Mouse (Mus musculus) neutrophil, adult 5-6 weeks (primary cell): ENCODE results near the gene Ube2o. TPM values are rescaled to one million over a fixed set of nuclear protein-coding genes. Genes with fewer than 3 reads are reported as not detected.

Experiments used
- ATAC-seq: fragments of 151-379, 151-347 bp; 2 replicates; pipeline ENCODE4 v1.8.0; 2017; ENCODE audit warnings: mild to moderate bottlenecking, moderate TSS enrichment; ENCODE audit not compliant: insufficient number of reproducible peaks, poor library complexity, low FRiP score, severe bottlenecking; ENCODE audit errors: extremely low read depth
- total RNA-seq: library from RNA; stranded (forward); fragments of 200-1000 nt; gene quantifications from 2 replicates; pipeline ENCODE4 v1.2.3, GENCODE M21; 2017

The Ube2o gene
- total RNA-seq, 1 experiment from 2014 or later: 47.6 TPM

DNA sequence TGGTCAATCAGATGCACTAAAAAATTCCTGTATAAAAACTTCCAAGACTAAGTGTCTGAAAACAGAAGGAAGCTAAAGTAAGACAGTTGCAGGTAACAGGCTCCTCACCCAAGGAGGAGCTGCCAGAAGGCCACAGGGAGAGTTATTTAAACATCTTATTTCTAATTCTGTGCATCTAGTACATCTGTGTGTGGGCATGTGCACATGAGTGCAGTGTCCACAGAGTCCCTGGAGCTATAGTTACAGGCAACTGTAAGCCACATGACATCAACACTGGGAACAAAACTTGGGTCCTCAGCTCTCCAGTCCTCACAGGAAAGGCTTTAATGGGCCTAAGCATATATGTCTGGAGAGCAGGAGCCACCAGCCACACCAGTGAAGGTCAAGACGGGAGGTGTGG is 29.1 kb downstream of the Ube2o start:
- no peak for ATAC-seq

DNA sequence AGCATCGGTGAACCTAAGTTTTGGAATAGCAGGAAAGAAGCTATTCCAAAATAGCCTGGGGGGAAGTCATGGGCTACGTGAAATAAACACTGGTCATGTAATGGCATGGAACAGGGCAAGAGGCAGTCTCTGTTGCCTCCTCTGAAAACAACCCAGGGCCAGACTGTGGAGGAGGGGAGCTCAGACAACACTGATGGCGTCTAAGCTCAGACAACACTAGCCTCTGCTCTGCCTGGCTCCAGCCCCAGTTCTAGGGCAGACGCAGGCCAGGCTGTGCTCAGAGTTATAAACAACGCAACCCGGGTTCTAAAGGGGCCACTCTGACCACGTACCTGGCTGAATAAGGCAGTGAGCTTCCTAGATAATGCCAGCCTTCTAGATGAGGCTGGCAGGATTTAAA is 30.5 kb downstream of the Ube2o start:
- ATAC-seq: no peak

DNA sequence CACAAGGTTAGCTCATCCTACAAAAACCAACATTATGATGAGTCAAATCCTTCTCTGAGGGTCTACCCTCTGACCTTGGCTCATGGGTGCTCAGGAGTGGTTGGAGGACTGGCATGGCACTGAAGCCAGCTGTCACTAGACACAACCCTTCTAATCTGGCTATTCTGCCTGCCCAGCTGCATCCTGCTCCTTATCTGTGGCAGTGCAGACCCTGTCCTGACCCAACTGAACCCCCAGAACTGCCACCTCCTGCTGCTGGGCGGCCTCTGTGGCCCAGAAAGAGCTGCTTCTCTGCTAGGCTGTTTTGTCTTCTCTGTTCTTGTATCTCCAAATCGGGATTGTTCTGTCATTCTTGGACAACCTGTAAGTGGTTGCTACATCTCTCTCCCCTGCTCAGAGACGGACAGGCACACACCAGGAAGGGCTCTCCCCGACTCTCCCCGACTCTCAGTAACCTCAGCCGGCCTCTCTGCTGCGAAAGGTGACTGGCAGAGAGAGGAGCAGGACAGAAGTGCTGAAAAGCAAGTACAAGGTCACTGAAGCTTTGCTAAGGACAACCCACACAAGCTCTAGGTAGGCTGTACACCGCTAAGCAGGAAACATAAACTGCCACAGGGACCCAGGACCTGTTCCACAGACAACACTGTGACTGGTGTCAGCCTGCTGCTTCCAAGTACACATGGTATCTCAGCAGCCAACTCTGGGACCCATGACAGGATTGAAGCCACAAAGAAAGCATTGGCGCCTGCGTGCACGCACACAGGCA is 31.8 kb downstream of the Ube2o start:
- no peak for ATAC-seq

DNA sequence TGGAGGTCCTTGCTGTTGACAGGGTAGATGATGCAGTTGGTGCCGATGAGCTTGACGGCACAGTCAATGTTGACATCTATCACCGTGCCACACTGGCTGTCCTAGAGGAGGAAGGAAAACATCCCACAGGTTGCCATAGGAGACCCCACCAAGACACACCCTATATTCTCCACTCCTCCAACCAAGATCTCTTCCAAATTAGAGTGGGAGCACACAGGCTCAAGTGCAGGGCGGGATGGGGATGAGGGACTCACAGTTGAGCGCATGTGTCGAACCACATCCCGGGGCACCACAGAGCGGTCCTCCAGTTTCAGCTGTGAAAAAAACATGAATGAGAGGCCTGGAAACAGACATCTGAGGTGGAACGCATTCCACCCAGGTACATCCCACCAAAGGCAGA is 32.5 kb downstream of the Ube2o start:
- no peak for ATAC-seq

DNA sequence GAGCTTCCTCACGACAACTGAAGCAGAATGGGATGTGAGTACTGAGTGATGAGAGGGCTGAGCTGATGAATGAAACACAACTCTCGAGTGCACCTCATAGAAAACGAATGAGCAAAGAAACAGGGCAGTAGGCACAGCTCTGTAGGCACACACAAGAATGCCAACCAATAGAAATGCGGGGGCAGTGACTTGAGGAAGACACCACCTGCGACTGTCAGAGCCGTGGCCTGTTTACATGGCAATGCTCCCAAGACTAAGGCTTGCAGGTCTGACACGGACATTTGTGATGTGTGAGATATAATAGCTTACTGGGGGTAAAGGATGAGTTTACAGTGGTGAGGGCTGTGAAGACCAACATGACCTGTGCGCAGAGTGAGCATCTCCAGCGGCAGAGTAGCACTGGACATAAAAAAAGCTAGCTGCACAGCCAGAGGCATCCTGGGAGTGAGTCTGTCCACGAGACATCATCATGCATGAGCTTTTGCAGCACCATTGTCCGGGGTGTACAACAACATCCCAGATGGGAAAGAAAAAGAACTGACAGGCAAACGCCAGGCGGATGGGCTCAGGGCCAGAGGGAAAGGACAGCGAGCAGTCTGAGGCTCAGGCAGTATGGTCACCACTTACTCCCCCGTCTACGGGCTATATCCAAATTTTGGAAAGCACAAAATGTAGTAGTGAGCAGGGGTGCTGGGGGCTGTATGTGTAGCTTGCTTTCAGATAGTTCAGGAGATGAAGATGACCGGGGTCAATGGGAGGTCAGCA is 33.8 kb downstream of the Ube2o start:
- ATAC-seq: no peak

DNA sequence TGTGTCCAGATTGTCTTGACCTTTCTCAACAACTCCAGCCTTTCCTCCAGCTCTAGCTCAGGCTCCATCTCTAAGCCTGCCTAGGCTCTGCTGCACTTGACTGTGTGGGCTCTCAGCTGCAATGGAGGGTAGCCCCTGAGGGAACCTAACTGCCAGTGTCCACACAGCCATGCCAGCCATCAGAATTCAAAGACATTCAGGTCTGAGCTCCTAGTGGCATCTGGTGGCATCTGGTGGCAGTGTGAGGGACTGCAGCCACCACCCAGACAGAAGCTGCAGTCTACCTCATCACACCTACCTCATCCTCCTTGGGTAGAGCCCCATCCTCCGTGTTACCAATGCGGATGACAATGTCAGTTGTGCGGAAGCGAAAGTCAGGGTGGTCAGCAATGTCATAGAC is 38.1 kb downstream of the Ube2o start:
- ATAC-seq: no peak

DNA sequence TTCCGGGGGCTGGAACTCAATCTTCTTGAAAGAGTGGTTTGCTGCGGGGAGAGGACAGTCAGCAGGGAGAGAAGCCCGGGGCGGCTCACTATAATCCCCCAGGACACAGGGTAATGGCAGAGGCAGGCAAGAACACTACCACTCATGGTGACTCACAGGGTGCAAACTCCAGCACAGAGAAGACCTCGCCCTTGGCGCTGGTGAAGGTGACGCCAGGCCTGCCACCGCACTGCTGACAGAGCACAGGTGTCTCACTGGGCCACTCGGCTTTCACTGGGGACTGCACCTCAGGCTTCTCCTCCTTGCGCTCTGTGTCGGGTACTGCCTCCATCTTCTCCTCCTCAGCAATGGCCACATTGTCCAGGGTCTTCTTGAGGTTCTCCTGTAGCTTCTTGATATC is 40.1 kb downstream of the Ube2o start:
- no peak for ATAC-seq

DNA sequence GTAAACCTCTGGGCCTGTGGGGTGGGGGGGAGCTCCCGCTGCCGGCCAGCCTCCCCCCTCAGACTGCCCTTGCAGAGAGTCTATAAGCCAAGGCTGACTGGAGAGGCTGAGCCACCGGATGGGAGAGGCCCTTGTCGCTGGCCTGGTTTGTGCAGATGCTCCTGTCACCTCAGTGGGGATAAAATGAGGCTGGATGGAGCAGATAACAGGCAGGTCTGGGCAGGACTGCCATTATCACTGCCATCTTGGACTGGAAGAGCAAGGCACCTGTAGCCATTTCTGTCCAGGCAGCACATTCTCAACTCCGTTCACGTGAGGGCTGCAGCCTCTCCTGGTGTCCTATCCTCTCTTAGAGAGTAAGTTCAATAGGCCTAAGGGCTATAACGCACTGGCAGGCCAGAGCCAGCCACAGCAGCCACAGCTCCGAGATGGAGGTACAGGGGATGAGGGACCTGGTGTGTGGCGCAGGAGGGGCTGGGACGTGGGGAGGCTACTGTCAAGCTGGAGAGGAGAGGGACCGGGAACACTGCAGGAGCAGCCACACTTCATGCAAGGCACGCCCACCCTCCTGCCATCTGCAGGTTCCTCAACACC is 43.0 kb downstream of the Ube2o start:
- no peak for ATAC-seq

DNA sequence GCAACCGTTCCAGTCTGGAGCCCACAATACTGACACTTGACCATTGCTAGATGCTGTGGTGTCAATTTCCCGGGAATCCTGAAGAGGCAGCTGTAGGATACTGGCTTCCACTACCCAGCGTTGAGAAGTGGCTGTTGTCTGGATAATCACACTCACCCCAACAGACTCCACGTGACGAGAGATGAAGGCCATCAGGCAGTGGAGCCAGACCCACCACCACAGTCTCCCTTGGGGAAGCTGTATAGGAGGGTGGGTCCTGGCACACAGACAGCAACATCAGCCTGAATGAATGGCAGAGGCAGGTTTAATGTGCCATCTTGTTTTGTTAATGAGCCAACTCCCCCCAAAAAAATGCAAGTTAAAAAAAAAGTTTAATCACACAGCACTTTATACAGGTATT is 43.9 kb downstream of the Ube2o start:
- ATAC-seq: no peak

DNA sequence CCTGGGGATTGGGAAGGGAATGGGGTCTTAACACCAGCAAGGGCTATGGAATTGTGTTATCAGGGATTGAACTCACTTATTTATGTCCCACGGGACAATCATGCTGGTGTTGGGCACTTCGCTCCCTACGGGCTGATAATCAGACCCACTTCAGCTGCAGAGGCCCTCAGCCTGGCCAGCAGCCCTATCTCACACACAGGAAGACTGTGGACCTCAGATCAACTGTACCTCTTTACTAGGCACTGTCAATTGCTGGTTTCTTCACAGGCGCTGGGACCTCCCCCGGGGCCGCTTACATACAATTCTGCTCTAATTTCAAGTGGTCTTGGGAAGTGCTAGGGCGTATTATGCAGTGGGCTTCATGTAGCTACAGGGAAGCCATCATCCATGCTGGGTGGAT is 44.6 kb downstream of the Ube2o start:
- ATAC-seq: no peak

DNA sequence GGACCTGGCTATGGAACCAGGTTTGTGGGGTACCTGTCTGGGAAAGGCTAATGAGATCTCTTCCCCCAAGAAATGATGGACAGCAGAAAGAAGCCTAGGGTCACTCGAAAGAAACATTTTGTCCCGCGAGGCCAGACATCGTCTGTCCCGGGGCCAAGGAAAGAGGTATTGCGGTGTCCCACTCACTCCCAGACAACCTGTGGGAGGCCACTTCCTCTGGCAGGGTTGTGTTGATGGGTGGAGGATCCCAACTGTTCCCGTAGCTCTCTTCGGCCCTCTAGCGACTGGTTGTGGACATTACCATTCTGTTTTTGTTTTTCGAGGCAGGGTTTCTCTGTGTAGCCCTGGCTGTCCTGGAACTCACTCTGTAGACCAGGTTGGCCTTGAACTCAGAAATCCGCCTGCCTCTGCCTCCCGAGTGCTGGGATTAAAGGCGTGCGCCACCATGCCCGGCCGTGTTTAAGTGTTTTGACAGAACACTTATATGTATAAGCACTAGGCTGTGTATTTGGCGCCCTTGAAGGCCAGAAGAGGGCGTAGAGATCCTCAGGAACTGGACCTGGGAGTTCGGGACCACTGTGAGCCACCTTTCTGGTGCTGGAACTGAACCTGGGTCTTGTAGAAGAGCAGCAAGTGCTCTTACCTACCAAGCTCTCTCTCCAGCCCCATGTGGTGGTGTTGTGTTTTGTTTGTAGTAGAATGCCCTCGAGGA is 46.9 kb downstream of the Ube2o start:
- peak; percentile 34 for ATAC-seq

DNA sequence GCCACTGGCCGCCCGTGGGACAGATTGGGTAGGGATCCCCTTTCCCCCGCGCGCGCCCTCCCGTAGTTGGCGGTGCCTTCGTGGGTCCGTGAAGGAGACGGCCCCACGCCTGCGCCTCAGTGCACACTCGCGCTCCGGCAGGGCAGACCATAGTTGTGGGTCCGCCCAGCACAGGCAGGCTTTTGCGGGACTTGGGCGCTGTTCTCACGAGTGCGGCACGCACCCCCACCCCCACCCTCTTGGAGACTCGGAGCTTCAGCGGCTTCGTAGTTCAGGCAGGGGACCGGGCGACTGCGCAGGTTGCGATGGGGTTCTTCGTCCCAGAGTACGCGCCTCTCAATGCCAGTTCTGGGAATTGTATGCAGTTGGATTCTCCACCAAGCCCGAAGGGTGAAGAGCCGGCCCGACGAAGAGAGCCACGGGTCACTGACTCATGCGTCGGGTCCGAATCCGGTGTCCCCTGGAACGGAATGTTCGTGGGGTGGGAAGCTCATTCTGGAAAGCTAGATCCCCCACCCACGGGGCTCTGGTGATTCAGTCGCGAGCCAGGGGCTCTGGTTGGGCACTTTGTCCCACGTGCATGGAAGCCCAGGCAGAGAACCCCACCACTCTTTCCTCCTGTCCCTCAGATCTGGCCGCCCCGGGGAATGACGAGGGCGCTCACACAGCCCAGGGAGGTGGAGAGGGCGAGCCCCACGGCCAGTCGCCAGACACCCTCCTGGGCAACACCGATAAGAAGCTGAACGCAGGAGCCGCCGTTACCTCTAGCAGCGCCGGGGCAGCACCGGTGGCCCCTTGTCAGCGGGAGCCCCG is 47.7 kb downstream of the Ube2o start:
- no peak for ATAC-seq

DNA sequence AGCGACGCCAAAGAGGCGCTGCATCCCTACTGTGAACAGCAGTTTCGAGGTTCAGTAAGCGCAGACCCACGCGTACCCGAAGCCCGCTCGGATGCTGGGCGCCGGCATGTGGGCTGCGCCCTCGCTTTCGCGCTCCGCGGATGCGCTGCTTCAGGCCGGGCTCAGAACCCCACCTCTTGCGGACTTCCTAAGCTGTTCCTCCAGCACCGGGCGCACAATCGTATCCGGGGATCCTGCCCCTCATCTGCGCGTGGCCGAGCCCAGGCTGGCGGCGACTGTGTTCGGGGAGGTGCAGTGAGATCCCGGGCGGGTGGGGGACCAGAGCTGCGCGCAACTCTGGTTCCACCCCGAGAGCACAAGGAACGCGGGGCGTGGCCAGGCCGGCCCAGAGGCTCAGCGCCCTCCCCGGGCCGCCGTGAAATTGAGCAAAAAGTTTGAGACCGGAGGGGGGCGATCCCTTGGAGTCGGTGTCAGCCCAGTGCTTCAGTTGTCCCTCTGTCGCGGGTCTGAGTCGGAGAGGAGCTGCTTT is 48.4 kb downstream of the Ube2o start:
- no peak for ATAC-seq

DNA sequence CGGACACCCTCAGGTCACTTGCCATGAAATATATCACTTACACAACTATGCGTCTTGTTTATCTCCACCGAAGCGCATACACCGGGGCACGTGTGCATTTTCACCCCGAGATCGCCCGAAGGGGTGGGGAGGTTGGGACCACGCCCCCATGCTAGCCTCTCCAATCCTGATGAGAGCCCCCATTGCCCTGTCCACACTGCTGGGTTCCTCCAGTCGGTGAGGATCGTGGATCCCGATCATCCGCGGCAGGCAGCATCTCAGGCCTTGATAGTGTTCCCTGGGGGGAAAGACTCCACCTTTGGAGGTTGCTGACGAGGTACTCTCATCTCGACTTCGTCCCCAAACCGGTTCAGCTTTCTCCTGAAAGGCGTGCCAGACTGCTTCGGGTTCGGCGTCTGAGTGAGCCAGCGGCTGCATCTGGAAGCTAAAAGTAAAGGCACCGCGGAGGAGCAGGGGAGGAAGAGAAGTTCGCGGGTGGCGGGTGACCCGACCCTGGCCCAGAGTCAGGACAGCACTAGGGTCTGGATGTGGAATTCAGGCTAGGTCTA is 48.9 kb downstream of the Ube2o start:
- ATAC-seq: no peak

DNA sequence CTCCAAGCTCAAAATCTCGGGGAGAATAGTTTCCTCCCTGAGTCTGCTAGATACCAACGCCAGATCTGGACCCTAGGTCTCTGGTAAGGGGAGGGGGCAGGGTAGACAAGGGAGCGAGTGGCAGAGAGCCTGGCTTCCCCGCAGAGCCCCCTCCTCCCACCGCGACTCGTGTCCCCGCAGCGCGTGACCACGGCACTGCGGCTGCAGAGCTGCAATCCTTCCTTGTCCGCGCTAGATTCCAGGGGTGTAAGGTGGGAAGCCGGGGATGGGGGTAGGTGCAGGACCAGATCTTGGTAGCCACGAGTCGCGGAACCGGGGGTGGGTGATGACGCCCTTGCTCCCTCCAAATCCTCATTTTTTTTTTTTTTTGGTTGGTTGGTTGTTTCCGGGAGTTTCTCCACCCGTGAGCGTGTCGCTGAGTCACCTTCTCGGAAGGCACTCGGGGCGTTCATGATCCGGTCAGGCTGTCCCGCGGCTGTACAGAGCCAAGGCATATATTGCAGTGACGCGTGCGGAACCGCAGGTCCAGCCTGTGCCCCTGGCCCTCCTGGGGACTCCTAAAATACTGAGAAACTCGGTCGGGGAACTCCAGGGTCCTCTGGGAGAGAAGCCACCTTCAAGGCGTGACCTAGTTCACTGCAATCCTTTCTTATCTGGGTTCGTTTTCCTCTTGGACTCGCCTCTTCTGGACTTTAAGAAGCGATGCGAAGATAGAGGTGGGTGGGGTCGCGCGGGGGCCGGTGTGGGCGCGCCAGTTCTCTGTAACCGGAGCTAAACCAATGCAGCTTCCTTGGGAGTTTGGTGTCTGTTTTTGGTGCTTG is 49.7 kb downstream of the Ube2o start:
- no peak for ATAC-seq

DNA sequence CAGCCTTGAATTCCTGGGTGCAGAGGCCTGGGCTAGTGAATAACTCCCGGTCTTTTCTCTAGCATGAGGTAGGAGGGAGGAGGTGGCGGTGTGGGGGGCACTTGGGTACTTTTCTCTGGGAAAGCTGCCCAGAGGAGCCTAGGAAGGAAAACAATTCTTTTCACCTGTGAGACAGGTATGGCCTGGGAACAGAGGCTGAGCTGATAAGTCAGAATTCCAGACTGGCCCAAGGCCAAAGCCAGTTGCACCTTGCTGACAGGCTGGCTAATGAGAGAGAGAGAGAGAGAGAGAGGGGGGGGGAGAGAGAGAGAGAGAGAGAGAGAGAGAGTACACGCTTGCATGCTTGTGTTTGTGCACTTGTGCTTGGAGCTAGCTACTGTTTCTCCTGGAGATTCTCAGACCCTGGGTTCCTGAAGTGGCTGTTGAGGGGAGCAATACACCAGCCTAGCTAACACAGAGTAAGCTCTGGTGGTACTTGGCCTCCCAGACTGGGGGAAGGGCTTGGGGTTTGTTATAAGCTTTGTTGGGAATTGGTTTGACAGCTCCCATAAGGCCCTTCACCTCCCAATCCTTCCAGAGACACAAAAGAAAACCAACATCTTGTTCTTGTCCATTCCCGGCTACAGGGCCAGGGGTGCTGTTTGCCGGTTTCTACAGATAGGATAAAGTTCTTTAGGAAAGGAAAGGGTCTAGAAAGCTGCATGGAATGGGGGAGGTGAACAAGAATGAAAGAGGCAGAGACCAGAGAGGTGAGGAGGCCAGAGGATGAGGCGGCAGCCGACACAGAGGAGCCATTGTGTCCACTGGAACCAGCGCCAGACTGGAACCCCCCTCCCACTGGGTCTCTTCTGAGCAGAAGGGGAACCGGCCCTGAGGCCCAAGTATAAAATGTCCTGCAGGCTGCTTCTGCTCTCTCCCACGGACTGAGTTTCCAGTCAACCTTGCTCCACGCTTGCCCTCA is 50.8 kb downstream of the Ube2o start, which contains the start of gene Sphk1:
TSS of gene Sphk1 (plus strand) at position 739 of the 961 bp plus-strand sequence.
- no peak for ATAC-seq
